Mouse (Mus musculus): ENCODE results near the gene Apbb2. TPM values are rescaled to one million over a fixed set of nuclear protein-coding genes. Genes with fewer than 3 reads are reported as not detected.

Apbb2 gene
- polyA plus RNA-seq, 2 experiments: 15.8 to 45.8 TPM

- WGBS: 94% methylated on average over 7 of the region's 7 CpGs
- DNase-seq (ENCODE audit: low spot score) (no peak), ATAC-seq (ENCODE audit: low FRiP score, low read depth) (no peak)
- Histone ChIP-seq H3K4me2 (replicated peaks; ENCODE audit: low read depth, low read length, severe bottlenecking) (no peak overlapping the region), H3K36me3 (ENCODE audit: control insufficient read depth, insufficient read depth, low read length) (no peaks in the 10 kb centered on the region; the same call in 1 of the 2 replicates), H3K27ac (replicated peaks; ENCODE audit: low read depth, low read length) (no peak overlapping the region), H3K4me1 (ENCODE audit: control insufficient read depth, insufficient read depth, low read length) (no peaks in the 10 kb centered on the region), H3K9me3 (ENCODE audit: control insufficient read depth, low read length) (no peaks in the 10 kb centered on the region), H3K27me3 (ENCODE audit: control insufficient read depth, insufficient read depth, low read length) (no peaks in the 10 kb centered on the region), H3K9ac (ENCODE audit: low read depth, low read length, severe bottlenecking) (no peak overlapping the region), H3K4me3 (replicated peaks; ENCODE audit: low read length) (no peak overlapping the region)
- no peak for TF ChIP-seq POLR2A (IDR thresholded peaks at IDR 0.05; ENCODE audit: borderline replicate concordance, extremely low read depth, insufficient read depth, insufficient read length)
These were observed 289.8 kb downstream of the Apbb2 start for GRCm38 (mm10) chr5:66328766-66329165.

GRCm38 (mm10) chr5:66327949-66328726 is 290.4 kb downstream of the Apbb2 start:
- Histone ChIP-seq H3K4me1 (ENCODE audit: control insufficient read depth, insufficient read depth, low read length) (no peaks in the 10 kb centered on the region), H3K4me2 (replicated peaks; ENCODE audit: low read depth, low read length, severe bottlenecking) (no peak overlapping the region), H3K27me3 (ENCODE audit: control insufficient read depth, insufficient read depth, low read length) (no peaks in the 10 kb centered on the region), H3K4me3 (replicated peaks; ENCODE audit: low read length) (no peak overlapping the region), H3K27ac (replicated peaks; ENCODE audit: low read depth, low read length) (no peak overlapping the region), H3K9me3 (ENCODE audit: control insufficient read depth, low read length) (no peaks in the 10 kb centered on the region), H3K36me3 (ENCODE audit: control insufficient read depth, insufficient read depth, low read length) (no peaks in the 10 kb centered on the region; the same call in 1 of the 2 replicates), H3K9ac (ENCODE audit: low read depth, low read length, severe bottlenecking) (no peak overlapping the region)
- no peak for ATAC-seq (ENCODE audit: low FRiP score, low read depth)
- no peak for TF ChIP-seq POLR2A (IDR thresholded peaks at IDR 0.05; ENCODE audit: borderline replicate concordance, extremely low read depth, insufficient read depth, insufficient read length)
- no peak for DNase-seq (ENCODE audit: low spot score)
- 69% methylated on average over 19 of the region's 19 CpGs for WGBS

- Histone ChIP-seq H3K4me2 (replicated peaks; ENCODE audit: low read depth, low read length, severe bottlenecking) (no peak overlapping the region), H3K9me3 (ENCODE audit: control insufficient read depth, low read length) (no peaks in the 10 kb centered on the region), H3K4me3 (replicated peaks; ENCODE audit: low read length) (no peak overlapping the region), H3K9ac (ENCODE audit: low read depth, low read length, severe bottlenecking) (no peak overlapping the region), H3K27ac (replicated peaks; ENCODE audit: low read depth, low read length) (no peak overlapping the region), H3K36me3 (ENCODE audit: control insufficient read depth, insufficient read depth, low read length) (no peaks in the 10 kb centered on the region; the same call in 1 of the 2 replicates), H3K4me1 (ENCODE audit: control insufficient read depth, insufficient read depth, low read length) (no peaks in the 10 kb centered on the region), H3K27me3 (ENCODE audit: control insufficient read depth, insufficient read depth, low read length) (no peaks in the 10 kb centered on the region)
- WGBS: 80% methylated on average over 7 of the region's 7 CpGs
- DNase-seq (ENCODE audit: low spot score): no peak
- ATAC-seq (ENCODE audit: low FRiP score, low read depth): no peak
- no peak for TF ChIP-seq POLR2A (IDR thresholded peaks at IDR 0.05; ENCODE audit: borderline replicate concordance, extremely low read depth, insufficient read depth, insufficient read length)
These were observed 292.2 kb downstream of the Apbb2 start for GRCm38 (mm10) chr5:66326395-66326794.

- Histone ChIP-seq H3K9ac (ENCODE audit: low read depth, low read length, severe bottlenecking) (no peak overlapping the region), H3K27ac (replicated peaks; ENCODE audit: low read depth, low read length) (no peak overlapping the region), H3K4me2 (replicated peaks; ENCODE audit: low read depth, low read length, severe bottlenecking) (no peak overlapping the region), H3K27me3 (ENCODE audit: control insufficient read depth, insufficient read depth, low read length) (no peaks in the 10 kb centered on the region), H3K4me1 (ENCODE audit: control insufficient read depth, insufficient read depth, low read length) (no peaks in the 10 kb centered on the region), H3K4me3 (replicated peaks; ENCODE audit: low read length) (no peak overlapping the region), H3K36me3 (ENCODE audit: control insufficient read depth, insufficient read depth, low read length) (no peaks in the 10 kb centered on the region; the same call in 1 of the 2 replicates), H3K9me3 (ENCODE audit: control insufficient read depth, low read length) (no peaks in the 10 kb centered on the region)
- DNase-seq (ENCODE audit: low spot score): no peak
- no peak for TF ChIP-seq POLR2A (IDR thresholded peaks at IDR 0.05; ENCODE audit: borderline replicate concordance, extremely low read depth, insufficient read depth, insufficient read length)
- no peak for ATAC-seq (ENCODE audit: low FRiP score, low read depth)
- WGBS: 81% methylated on average over 11 of the region's 11 CpGs
These were observed 295.0 kb downstream of the Apbb2 start for GRCm38 (mm10) chr5:66323603-66324002.

GRCm38 (mm10) chr5:66323131-66323530 is 295.5 kb downstream of the Apbb2 start:
- DNase-seq (ENCODE audit: low spot score) (no peak), ATAC-seq (ENCODE audit: low FRiP score, low read depth) (no peak)
- Histone ChIP-seq H3K9me3 (ENCODE audit: control insufficient read depth, low read length) (no peaks in the 10 kb centered on the region), H3K4me3 (replicated peaks; ENCODE audit: low read length) (no peak overlapping the region), H3K36me3 (ENCODE audit: control insufficient read depth, insufficient read depth, low read length) (no peaks in the 10 kb centered on the region; the same call in 1 of the 2 replicates), H3K27ac (replicated peaks; ENCODE audit: low read depth, low read length) (no peak overlapping the region), H3K4me1 (ENCODE audit: control insufficient read depth, insufficient read depth, low read length) (no peaks in the 10 kb centered on the region), H3K4me2 (replicated peaks; ENCODE audit: low read depth, low read length, severe bottlenecking) (no peak overlapping the region), H3K27me3 (ENCODE audit: control insufficient read depth, insufficient read depth, low read length) (no peaks in the 10 kb centered on the region), H3K9ac (ENCODE audit: low read depth, low read length, severe bottlenecking) (no peak overlapping the region)
- WGBS: 83% methylated on average over 4 of the region's 4 CpGs
- TF ChIP-seq POLR2A (IDR thresholded peaks at IDR 0.05; ENCODE audit: borderline replicate concordance, extremely low read depth, insufficient read depth, insufficient read length): no peak
